Mouse (Mus musculus) lung, adult 2 months (tissue): ENCODE results near the gene Adamts17.

Source experiments
- CTCF ChIP-seq: fragments of 200-500 bp; IDR thresholded peaks from 2 replicates; pipeline ENCODE4 v1.5.1; 2011; ENCODE audit warnings: mild to moderate bottlenecking, low read length, control low read depth; ENCODE audit not compliant: insufficient read depth
- POLR2A ChIP-seq: fragments of 200-500 bp; IDR thresholded peaks from 2 replicates; pipeline ENCODE4 v1.6.1; 2011; ENCODE audit warnings: low read depth, mild to moderate bottlenecking, control low read depth, low read length, borderline replicate concordance; ENCODE audit errors: extremely low read depth

- TF ChIP-seq CTCF (no peak), POLR2A (no peak)
Observed at GRCm38 (mm10) chr7:66866944-66867718, 27.6 kb downstream of the Adamts17 start.
